Mouse (Mus musculus): Measurements from ENCODE around the gene Syk.
A peak's percentile ranks its signal among the peaks of the same experiment; 100 is the strongest.

The Syk gene

GRCm38 (mm10) chr13:52597092-52597678 lies 14.2 kb downstream of the Syk start:
- no peak for DNase-seq (ENCODE audit: inconsistent age in 2 of 2, low spot score in 1 of 2)

DNA sequence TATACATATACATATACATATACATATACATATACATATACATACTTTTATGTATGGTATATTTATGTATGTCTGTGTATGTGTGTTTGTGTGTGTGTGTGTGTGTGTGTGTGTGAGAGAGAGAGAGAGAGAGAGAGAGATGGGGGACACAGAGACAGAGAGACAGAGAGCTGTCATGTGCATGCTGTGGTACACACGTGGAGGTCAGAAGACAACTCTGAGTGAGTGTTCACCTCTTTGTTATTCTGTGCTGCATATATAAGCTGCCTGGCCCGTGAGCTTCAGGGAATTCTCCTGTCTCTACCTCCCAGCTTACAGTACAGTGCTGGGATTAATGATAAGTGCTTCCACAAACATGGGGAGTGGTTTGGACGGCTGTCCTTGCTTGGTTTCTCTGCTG lies 15.3 kb downstream of the Syk start:
- DNase-seq (ENCODE audit: inconsistent age in 2 of 2, low spot score in 1 of 2) = no peak

DNA sequence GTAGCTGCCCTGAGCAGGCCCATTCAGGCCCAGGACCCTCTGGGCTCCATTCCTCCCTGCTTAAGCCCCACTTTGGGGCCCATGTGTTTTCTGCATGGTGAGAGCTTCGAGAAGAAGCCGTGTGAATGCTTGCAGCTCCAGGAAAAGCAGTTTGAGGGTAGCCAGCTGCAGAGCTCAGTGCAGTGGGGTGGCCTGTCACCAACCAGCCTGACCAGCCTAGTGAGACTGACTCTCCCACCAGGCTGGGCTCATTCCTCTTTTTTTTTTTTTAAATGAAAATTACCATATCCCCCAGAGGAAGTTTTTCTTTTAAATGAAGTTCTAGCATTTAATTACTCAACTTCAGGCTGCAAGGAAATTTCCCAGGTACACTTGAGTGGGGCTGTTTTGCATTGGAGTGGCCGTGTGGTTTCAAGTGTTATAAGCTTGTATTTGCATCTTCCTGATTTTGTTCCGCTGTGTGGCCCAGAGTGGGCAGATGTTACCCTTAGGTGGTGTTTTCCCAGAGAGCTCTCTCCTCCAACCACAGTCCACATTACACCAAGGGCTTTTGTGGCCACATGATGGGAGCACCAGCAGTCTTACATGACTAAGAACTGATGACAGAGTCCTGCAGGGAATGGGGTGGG lies 17.2 kb downstream of the Syk start:
- no peak for DNase-seq (ENCODE audit: inconsistent age in 2 of 2, low spot score in 1 of 2)

DNA sequence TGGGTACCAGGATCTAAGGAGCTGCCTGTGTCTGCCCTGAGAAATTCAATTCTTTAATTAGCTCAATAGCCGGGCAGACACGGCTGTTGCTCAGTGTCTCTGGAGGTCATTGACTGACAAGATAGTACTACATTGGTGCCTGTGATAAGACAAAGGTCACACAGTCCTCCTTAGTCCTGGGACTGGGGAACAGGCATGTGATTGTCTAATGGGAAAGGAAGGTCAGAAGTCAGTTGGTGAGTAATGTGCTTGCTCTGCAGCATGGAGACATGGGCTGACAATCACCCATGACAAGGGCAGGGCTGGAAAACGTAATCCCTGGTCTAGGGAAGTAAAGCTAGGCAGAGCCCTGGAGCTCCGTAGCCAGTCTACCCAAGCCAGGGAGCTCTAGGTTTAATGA lies 19.8 kb downstream of the Syk start:
- peak in 1 of 2 experiments; percentile 66 for DNase-seq (ENCODE audit: inconsistent age in 2 of 2, low spot score in 1 of 2)

DNA sequence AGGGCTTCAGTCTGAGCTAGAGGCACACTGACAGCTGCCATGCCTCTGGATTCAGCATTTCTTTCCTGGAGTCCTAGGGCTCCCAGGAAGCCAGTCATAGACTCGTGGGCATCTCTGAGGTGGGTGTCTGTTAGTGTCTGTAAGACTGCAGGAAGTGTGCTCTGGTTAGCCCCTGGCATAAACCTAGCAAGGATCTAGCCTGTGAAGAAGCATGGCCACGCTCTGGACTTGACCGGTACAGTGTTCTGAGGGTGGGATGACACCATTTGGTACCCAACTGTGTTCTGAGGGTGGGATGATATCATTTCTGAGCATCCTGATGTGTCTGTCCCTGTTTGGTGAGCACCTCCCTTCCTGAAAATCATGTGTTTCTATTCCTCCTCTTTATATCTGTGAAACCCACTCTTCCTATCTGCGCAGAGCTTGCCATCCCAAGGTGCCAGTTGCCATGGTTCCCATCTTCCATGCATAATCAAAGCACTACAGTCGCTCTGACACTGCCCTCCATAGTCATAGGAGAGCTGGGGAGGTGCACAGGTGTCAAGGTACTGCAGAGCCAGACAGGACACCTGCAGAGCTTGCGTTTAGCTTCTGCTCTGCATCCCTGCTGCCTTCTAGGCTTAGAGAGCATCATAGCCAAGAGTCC lies 20.9 kb downstream of the Syk start:
- no peak for DNase-seq (ENCODE audit: inconsistent age in 2 of 2, low spot score in 1 of 2)

- no peak for DNase-seq (ENCODE audit: inconsistent age in 2 of 2, low spot score in 1 of 2)
Measured at GRCm38 (mm10) chr13:52605006-52605405, 22.0 kb downstream of the Syk start.

DNA sequence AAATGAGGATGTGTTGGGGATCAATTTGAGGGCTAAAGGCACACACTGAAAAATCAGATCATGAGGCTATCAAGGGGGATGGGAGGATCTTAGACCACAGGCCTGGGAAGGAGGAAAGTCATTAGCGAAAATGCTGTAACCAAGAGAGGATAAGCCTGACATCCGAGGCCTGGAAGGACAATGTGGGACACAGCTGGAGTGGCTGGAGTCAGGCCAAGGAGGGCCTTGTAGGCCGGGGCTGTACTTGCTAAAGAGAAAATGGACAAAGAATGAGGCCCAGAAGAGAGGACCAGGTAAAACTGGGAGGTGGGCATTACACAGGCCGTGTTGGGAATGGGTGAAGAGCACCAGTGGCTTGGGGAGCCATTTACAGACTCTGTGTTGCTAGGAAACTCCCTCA lies 22.9 kb downstream of the Syk start:
- DNase-seq (ENCODE audit: inconsistent age in 2 of 2, low spot score in 1 of 2) = no peak

- DNase-seq (ENCODE audit: inconsistent age in 2 of 2, low spot score in 1 of 2) = peak in 1 of 2 experiments; percentile 65
Measured at GRCm38 (mm10) chr13:52606656-52607275, 23.8 kb downstream of the Syk start.

GRCm38 (mm10) chr13:52607964-52608363 lies 25.0 kb downstream of the Syk start:
- no peak for DNase-seq (ENCODE audit: inconsistent age in 2 of 2, low spot score in 1 of 2)

DNA sequence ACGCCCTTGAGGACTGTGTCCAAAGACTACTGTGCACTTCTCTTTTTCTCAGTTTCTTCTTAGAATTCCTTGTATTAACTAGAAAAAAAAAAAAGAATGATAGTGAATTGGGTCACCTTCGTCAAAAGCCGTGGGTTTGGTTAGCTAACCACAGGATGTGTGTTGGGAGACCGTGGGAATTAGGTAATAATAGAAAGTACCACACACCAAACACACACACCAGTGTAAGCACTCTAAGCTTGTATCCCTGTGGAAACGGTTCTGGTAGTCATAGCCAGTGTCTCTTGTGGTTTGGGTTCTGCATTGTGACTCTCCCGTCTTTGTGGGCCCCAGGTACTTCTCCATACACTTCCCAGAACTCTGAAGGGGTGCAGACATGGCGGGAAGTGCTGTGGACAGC lies 27.5 kb downstream of the Syk start:
- DNase-seq (ENCODE audit: inconsistent age in 2 of 2, low spot score in 1 of 2) = no peak

DNA sequence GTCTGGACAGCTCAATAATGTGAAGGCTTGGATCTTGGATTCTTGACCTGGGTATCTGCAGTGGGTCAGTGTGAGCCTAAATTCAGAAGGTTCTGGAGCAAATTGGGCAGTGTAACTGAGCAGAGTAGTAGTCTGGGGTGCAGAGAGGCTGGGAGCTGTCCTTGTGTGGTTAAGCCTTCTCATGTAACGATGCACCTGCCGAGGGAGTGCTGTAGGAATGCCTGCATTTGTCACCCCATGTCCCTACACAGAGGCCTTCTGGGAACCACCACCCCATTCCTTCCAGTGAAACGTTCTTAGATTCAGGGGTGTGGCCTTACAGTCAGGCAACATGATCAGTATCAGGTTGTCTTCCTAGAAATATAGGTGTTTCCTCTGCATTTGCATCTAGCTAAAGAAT lies 30.3 kb downstream of the Syk start:
- DNase-seq (ENCODE audit: inconsistent age in 2 of 2, low spot score in 1 of 2) = no peak

- no peak for DNase-seq (ENCODE audit: inconsistent age in 2 of 2, low spot score in 1 of 2)
Measured at GRCm38 (mm10) chr13:52615085-52615484, 32.1 kb downstream of the Syk start.

GRCm38 (mm10) chr13:52617096-52617714 lies 34.2 kb downstream of the Syk start:
- no peak for DNase-seq (ENCODE audit: inconsistent age in 2 of 2, low spot score in 1 of 2)

DNA sequence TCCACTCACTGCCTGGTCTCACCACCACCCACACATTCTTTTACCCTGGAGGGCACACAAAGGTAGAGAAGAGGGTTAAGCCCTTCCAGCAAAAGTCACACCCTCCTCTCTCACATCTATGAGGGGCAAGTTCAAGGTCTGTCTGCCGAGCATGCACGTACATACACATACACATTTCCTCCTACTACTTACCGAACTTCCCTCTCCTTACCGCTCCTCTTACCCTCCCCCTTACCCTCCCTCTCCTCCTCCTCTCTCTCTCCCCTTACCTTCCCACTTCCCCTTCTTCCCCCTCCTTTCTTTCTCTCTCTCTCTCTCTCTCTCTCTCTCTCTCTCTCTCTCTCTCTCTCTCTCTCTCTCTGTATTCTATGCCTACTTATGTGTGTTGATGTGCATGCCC lies 35.6 kb downstream of the Syk start:
- no peak for DNase-seq (ENCODE audit: inconsistent age in 2 of 2, low spot score in 1 of 2)

- DNase-seq (ENCODE audit: inconsistent age in 2 of 2, low spot score in 1 of 2) = no peak
Measured at GRCm38 (mm10) chr13:52619482-52619881, 36.5 kb downstream of the Syk start.

- peak; percentile 40 to 86 for DNase-seq (ENCODE audit: inconsistent age in 2 of 2, low spot score in 1 of 2)
Measured at GRCm38 (mm10) chr13:52624038-52624437, 41.1 kb downstream of the Syk start.

GRCm38 (mm10) chr13:52628602-52629001 lies 45.6 kb downstream of the Syk start:
- peak in 1 of 2 experiments; percentile 75 for DNase-seq (ENCODE audit: inconsistent age in 2 of 2, low spot score in 1 of 2)

GRCm38 (mm10) chr13:52631624-52632023 lies 48.7 kb downstream of the Syk start:
- DNase-seq (ENCODE audit: inconsistent age in 2 of 2, low spot score in 1 of 2) = no peak

GRCm38 (mm10) chr13:52635484-52635883 lies 52.5 kb downstream of the Syk start:
- no peak for DNase-seq (ENCODE audit: inconsistent age in 2 of 2, low spot score in 1 of 2)

GRCm38 (mm10) chr13:52636176-52636748 lies 53.3 kb downstream of the Syk start:
- DNase-seq (ENCODE audit: inconsistent age in 2 of 2, low spot score in 1 of 2) = no peak

GRCm38 (mm10) chr13:52646566-52646965 lies 63.6 kb downstream of the Syk start:
- no peak for DNase-seq (ENCODE audit: inconsistent age in 2 of 2, low spot score in 1 of 2)
